Mouse (Mus musculus) midbrain, embryonic 14.5 days (tissue): ENCODE results near the gene Fgfr4. TPM values are rescaled to one million over a fixed set of nuclear protein-coding genes. Genes with fewer than 3 reads are reported as not detected.
A peak's percentile ranks its signal among the peaks of the same experiment; 100 is the strongest.

Source experiments
- ATAC-seq: fragments of 200-750 bp; cut with Nextera tagmentation; 2 replicates; pipeline ENCODE4 v1.8.0; 2017; ENCODE audit warnings: moderate number of reproducible peaks, moderate library complexity; ENCODE audit not compliant: low FRiP score, low TSS enrichment
- DNase-seq: peaks from one replicate; pipeline ENCODE4 v3.0.0-alpha.2; 2015
- H3K27ac ChIP-seq: fragments of 300-500 bp; sonication (generic); replicated peaks from 2 replicates; pipeline ENCODE4 v1.5.1; 2014; ENCODE audit warnings: mild to moderate bottlenecking, low read depth, low read length, moderate library complexity
- H3K27me3 ChIP-seq: fragments of 300-500 bp; sonication (generic); 2 replicates; pipeline ENCODE4 v1.6.1; 2014; ENCODE audit warnings: low read length, control low read depth, mixed read lengths; ENCODE audit not compliant: control insufficient read depth, insufficient read depth
- H3K36me3 ChIP-seq: fragments of 300-500 bp; sonication (generic); 2 replicates; pipeline ENCODE4 v1.6.1; 2014; ENCODE audit warnings: low read length, control low read depth; ENCODE audit not compliant: control insufficient read depth, insufficient read depth
- H3K4me1 ChIP-seq: fragments of 300-500 bp; sonication (generic); 2 replicates; pipeline ENCODE4 v1.6.1; 2014; ENCODE audit warnings: mild to moderate bottlenecking, antibody characterized with exemption, low read length, control low read depth; ENCODE audit not compliant: control insufficient read depth, insufficient read depth
- H3K4me2 ChIP-seq: fragments of 300-500 bp; sonication (generic); 2 replicates; pipeline ENCODE4 v1.6.1; 2014; ENCODE audit warnings: mild to moderate bottlenecking, low read length, moderate library complexity
- H3K4me3 ChIP-seq: fragments of 300-500 bp; sonication (generic); replicated peaks from 2 replicates; pipeline ENCODE4 v1.5.1; 2014; ENCODE audit warnings: low read depth, low read length
- H3K9ac ChIP-seq: fragments of 300-500 bp; sonication (generic); replicated peaks from 2 replicates; pipeline ENCODE4 v1.6.1; 2014; ENCODE audit warnings: mild to moderate bottlenecking, low read length, moderate library complexity
- H3K9me3 ChIP-seq: fragments of 300-500 bp; sonication (generic); 2 replicates; pipeline ENCODE4 v1.6.1; 2016; ENCODE audit warnings: low read length, control low read depth, mixed read lengths; ENCODE audit not compliant: control insufficient read depth
- WGBS: fragments of 180-500 bp; shearing (Covaris S2); extraction: QIAGEN DNeasy Blood & Tissue Kit; methylation state at CpG from one replicate; pipeline ENCODE4 v1.1.7; 2014; 5-methylcytosine and 5-hydroxymethylcytosine counted together
- polyA plus RNA-seq: library from polyadenylated mRNA; unstranded; fragments of >200 nt; fragmentation: Nextera tagmentation; extraction: Ambion mirVana; gene quantifications from 2 replicates; pipeline ENCODE4 v1.2.1, GENCODE M21; 2014

Gene Fgfr4
- polyA plus RNA-seq, result 0.38 and 0.99 TPM in 2 replicates

GRCm38 (mm10) chr13:55152621-55153415 lies at the start of gene Fgfr4:
Gene Fgfr4 (plus strand): TSS chr13:55152640.
- Histone ChIP-seq H3K27me3 (peaks cover 14% of the 10 kb centered on the region; the same call in 1 of the 2 replicates), H3K4me2 (peak within 1 kb of the TSS; percentile 95), H3K9ac (peak within 1 kb of the TSS; percentile 53), H3K4me1 (peaks cover 7% of the 10 kb centered on the region), H3K4me3 (peak within 1 kb of the TSS; percentile 48), H3K9me3 (no peaks in the 10 kb centered on the region), H3K36me3 (no peaks in the 10 kb centered on the region), H3K27ac (no peak within 1 kb of the TSS)
- ATAC-seq, result no peak
- 1% methylated on average over 56 of the region's 68 CpGs for WGBS
- peak; percentile 50 for DNase-seq

GRCm38 (mm10) chr13:55103351-55103750 lies 49.1 kb upstream of the Fgfr4 start:
- Histone ChIP-seq H3K27me3 (no peaks in the 10 kb centered on the region), H3K9me3 (no peaks in the 10 kb centered on the region), H3K4me3 (no peak overlapping the region), H3K4me2 (no peak overlapping the region), H3K36me3 (0 out of 2 replicates have a peak, but pooled peaks cover 7% of the 10 kb centered on the region), H3K4me1 (peaks cover 11% of the 10 kb centered on the region), H3K27ac (no peak overlapping the region), H3K9ac (no peak overlapping the region)
- DNase-seq (no peak), ATAC-seq (no peak)
- 75% methylated on average over 2 of the region's 2 CpGs for WGBS

DNA sequence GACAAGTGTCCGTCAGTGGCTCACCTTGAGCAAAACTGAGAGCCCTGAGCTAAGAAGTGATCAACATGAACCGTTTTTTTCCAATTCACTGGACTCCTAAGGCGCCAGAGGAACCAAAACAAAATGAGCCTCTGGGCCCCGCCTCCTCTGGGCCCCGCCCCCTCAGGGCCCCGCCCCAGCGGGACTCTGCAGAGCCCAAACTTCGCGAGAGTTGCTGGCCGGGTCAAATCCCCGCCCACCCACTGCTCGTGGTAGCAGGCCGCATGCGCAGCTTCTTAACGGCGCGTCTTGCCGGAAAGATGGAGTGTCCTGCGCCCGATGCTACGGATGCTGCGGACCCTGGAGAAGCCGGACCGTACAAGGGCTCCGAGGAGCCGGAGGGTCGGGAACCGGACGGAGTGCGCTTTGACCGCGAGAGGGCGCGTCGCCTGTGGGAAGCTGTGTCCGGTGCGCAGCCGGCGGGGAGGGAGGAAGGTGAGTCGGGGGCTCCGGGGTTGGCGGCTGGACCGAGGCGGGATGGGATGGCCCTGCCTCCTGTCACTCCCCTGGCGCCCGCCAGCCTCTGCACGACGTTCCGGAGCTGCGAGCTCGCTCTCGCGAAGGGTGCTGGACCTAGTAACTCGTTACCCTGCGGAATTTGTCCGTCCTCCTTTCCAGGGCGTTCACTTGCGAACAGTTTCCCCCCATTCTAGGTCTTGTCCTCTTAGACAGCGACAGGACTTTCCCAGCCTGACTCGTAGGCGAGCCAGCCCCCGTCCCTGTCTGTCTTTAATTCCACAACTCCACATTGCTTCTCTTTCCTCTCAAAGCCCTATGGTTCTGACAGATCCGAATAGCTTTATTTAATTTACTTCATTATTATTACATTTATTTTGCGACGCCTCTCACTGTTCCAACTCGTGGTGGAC lies 47.1 kb upstream of the Fgfr4 start, which contains the start of gene Zfp346:
TSS of gene Zfp346 (plus strand) at position 267 of the 908 bp plus-strand sequence.
- H3K27me3 ChIP-seq, result no peaks in the 10 kb centered on the region
- peak; percentile 91 for ATAC-seq
- H3K36me3 ChIP-seq, result 0 out of 2 replicates have a peak, but pooled peaks cover 7% of the 10 kb centered on the region
- peaks cover 6% of the 10 kb centered on the region for H3K4me1 ChIP-seq
- no peaks in the 10 kb centered on the region for H3K9me3 ChIP-seq
- H3K4me3 ChIP-seq, result peak within 1 kb of the TSS; percentile 85
- H3K27ac ChIP-seq, result peak within 1 kb of the TSS; percentile 89
- peak within 1 kb of the TSS; percentile 86 for H3K9ac ChIP-seq
- peak; percentile 98 for DNase-seq
- WGBS, result under 1% methylated on average over 62 of the region's 66 CpGs
- peak within 1 kb of the TSS; percentile 87 for H3K4me2 ChIP-seq

GRCm38 (mm10) chr13:55105953-55106691 lies 46.3 kb upstream of the Fgfr4 start:
- Histone ChIP-seq H3K36me3 (0 out of 2 replicates have a peak, but pooled peaks cover 7% of the 10 kb centered on the region), H3K27me3 (no peaks in the 10 kb centered on the region), H3K9ac (peak overlapping the region; percentile 86), H3K9me3 (no peaks in the 10 kb centered on the region), H3K4me2 (peak overlapping the region; percentile 87), H3K4me3 (peak overlapping the region; percentile 85), H3K4me1 (peaks cover 6% of the 10 kb centered on the region), H3K27ac (no peak overlapping the region)
- whole genome bisulfite sequencing, result 24% methylated on average over 8 of the region's 8 CpGs
- DNase-seq (no peak), ATAC-seq (no peak)

- H3K27ac ChIP-seq, result no peak overlapping the region
- DNase-seq, result no peak
- no peak overlapping the region for H3K9ac ChIP-seq
- H3K4me2 ChIP-seq, result no peak overlapping the region
- H3K4me3 ChIP-seq, result no peak overlapping the region
- H3K9me3 ChIP-seq, result no peaks in the 10 kb centered on the region
- peaks cover 6% of the 10 kb centered on the region for H3K4me1 ChIP-seq
- H3K27me3 ChIP-seq, result no peaks in the 10 kb centered on the region
- 94% methylated on average over 4 of the region's 4 CpGs for WGBS
- H3K36me3 ChIP-seq, result 0 out of 2 replicates have a peak, but pooled peaks cover 7% of the 10 kb centered on the region
- no peak for ATAC-seq
Measured at GRCm38 (mm10) chr13:55107116-55107515, 45.3 kb upstream of the Fgfr4 start.

DNA sequence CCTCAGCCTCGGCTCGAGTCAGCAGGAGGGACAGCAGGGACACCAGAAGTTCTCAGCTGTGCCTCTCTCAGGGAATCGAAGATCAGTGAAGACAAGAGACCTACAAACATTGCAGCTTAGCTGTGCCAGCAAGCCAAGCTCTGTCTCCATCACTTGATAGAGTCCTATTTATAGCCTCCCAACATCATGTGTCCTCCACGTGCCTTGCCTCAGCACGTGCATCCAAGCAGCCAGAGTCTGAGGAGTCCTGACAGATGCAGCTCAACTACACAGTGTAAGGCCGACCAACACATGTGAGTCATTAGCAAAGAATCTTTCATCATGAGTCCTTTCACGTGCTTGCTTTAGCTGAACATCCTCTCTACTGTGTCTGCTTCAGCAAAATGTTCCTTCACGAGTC lies 44.7 kb upstream of the Fgfr4 start:
- WGBS, result 91% methylated on average over 8 of the region's 8 CpGs
- H3K9ac ChIP-seq, result no peak overlapping the region
- DNase-seq, result no peak
- H3K27ac ChIP-seq, result no peak overlapping the region
- H3K9me3 ChIP-seq, result no peaks in the 10 kb centered on the region
- no peak overlapping the region for H3K4me3 ChIP-seq
- H3K4me1 ChIP-seq, result peaks cover 6% of the 10 kb centered on the region
- 0 out of 2 replicates have a peak, but pooled peaks cover 7% of the 10 kb centered on the region for H3K36me3 ChIP-seq
- no peaks in the 10 kb centered on the region for H3K27me3 ChIP-seq
- no peak overlapping the region for H3K4me2 ChIP-seq
- no peak for ATAC-seq

- H3K4me1 ChIP-seq, result no peaks in the 10 kb centered on the region
- H3K36me3 ChIP-seq, result peaks cover 54% of the 10 kb centered on the region
- H3K4me3 ChIP-seq, result no peak overlapping the region
- H3K27ac ChIP-seq, result no peak overlapping the region
- H3K27me3 ChIP-seq, result no peaks in the 10 kb centered on the region
- H3K4me2 ChIP-seq, result no peak overlapping the region
- H3K9ac ChIP-seq, result no peak overlapping the region
- 88% methylated on average over 6 of the region's 6 CpGs for WGBS
- DNase-seq (no peak), ATAC-seq (no peak)
- no peaks in the 10 kb centered on the region for H3K9me3 ChIP-seq
Measured at GRCm38 (mm10) chr13:55114375-55114774, 38.1 kb upstream of the Fgfr4 start.

DNA sequence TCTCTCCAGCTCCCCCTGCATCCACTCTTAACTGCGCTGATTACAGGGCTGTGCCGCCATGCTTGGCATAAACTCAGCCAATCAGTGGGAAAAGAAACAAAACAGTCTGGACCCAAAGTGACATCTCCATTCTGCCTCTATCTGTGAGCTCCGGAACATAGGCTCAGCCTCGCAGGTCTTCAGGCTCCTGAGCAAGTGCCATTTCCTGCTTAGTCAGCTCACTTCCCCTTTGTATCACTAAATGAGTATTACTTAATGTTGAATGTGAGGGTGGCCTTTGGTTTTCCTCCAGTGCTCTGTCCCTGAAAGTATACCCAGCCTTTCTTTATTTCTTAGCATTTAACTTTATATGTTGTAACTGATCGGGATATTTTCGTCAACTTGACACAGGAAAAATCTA lies 27.5 kb upstream of the Fgfr4 start:
- Histone ChIP-seq H3K4me1 (no peaks in the 10 kb centered on the region), H3K27ac (no peak overlapping the region), H3K9ac (no peak overlapping the region), H3K36me3 (peaks cover 38% of the 10 kb centered on the region), H3K4me2 (no peak overlapping the region), H3K27me3 (no peaks in the 10 kb centered on the region), H3K4me3 (no peak overlapping the region), H3K9me3 (no peaks in the 10 kb centered on the region)
- no peak for DNase-seq
- no peak for ATAC-seq
- WGBS, result 96% methylated on average over 6 of the region's 6 CpGs
